Mouse (Mus musculus) olfactory bulb, adult 2 months (tissue): ENCODE measurements at regions not wholly inside any gene's neighbourhood (a gene's known extent, or its start where the extent isn't known, plus 50 kb on each side); places are given as distances from the start of the nearest gene placed in this dataset.

Source experiments
- H3K27ac ChIP-seq: fragments of 200-500 bp; 2 replicates; pipeline ENCODE4 v1.5.1; 2012; ENCODE audit warnings: low read depth, low read length; ENCODE audit not compliant: insufficient read depth
- H3K4me1 ChIP-seq: fragments of 200-500 bp; 2 replicates; pipeline ENCODE4 v1.6.1; 2012; ENCODE audit warnings: low read length; ENCODE audit not compliant: control insufficient read depth, insufficient read depth
- H3K4me3 ChIP-seq: fragments of 200-500 bp; 2 replicates; pipeline ENCODE4 v1.5.1; 2012; ENCODE audit warnings: mild to moderate bottlenecking, low read depth, low read length, moderate library complexity; ENCODE audit not compliant: insufficient read depth
- CTCF ChIP-seq: fragments of 200-500 bp; IDR thresholded peaks from 2 replicates; pipeline ENCODE4 v1.5.1; 2012; ENCODE audit warnings: low read depth, mild to moderate bottlenecking, low read length, moderate library complexity; ENCODE audit not compliant: insufficient read depth
- POLR2A ChIP-seq: fragments of 200-500 bp; IDR thresholded peaks from 2 replicates; pipeline ENCODE4 v1.6.1; 2012; ENCODE audit warnings: mild to moderate bottlenecking, low read depth, low read length, moderate library complexity; ENCODE audit not compliant: insufficient read depth
- WGBS: fragments of 180-500 bp; shearing (Covaris S2); methylation state at CpG from one replicate; pipeline ENCODE4 v1.1.7; 2018; 5-methylcytosine and 5-hydroxymethylcytosine counted together

DNA sequence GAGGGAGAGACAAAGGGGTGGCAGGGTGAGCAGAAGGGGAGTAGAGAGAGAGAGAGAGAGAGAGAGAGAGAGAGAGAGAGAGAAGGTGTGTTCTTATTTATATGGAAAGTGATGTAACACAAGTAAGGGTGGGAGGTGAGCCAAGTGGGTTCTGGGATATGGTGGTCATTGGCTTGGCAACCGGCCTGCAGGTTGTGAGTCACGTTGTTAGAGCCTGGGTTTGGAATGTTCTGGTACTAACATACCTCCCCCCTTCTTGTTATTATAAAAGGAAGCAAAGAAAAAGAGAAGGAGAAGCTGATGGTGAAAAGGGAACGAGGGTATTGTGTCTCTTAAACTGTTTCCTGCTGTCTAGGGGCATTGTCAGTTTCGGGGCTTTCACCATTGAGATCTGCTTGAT, 58.3 kb upstream of the Lemd2 start:
- H3K27ac ChIP-seq, result no peak overlapping the region
- TF ChIP-seq POLR2A, result no peak
- TF ChIP-seq CTCF, result no peak
- 68% methylated on average over 4 of the region's 4 CpGs for WGBS
- no peak overlapping the region for H3K4me3 ChIP-seq
- H3K4me1 ChIP-seq, result no peaks in the 10 kb centered on the region

- WGBS, result 93% methylated on average over 9 of the region's 9 CpGs
- H3K4me1 ChIP-seq, result no peaks in the 10 kb centered on the region
- H3K4me3 ChIP-seq, result no peak overlapping the region
- H3K27ac ChIP-seq, result no peak overlapping the region
- TF ChIP-seq POLR2A (no peak), CTCF (no peak)
These were observed 57.7 kb upstream of the Lemd2 start for GRCm38 (mm10) chr17:27261981-27262380.

- no peak overlapping the region for H3K27ac ChIP-seq
- H3K4me3 ChIP-seq, result no peak overlapping the region
- WGBS, result 78% methylated on average over 2 of the region's 2 CpGs
- TF ChIP-seq CTCF (no peak), POLR2A (no peak)
- H3K4me1 ChIP-seq, result no peaks in the 10 kb centered on the region
These were observed 57.0 kb upstream of the Lemd2 start for GRCm38 (mm10) chr17:27261251-27261650.

GRCm38 (mm10) chr17:27260116-27260515, 55.8 kb upstream of the Lemd2 start:
- TF ChIP-seq CTCF (no peak), POLR2A (no peak)
- H3K4me1 ChIP-seq, result no peaks in the 10 kb centered on the region
- no peak overlapping the region for H3K27ac ChIP-seq
- WGBS, result 91% methylated on average over 9 of the region's 9 CpGs
- no peak overlapping the region for H3K4me3 ChIP-seq

- H3K27ac ChIP-seq, result no peak overlapping the region
- 58% methylated on average over 7 of the region's 7 CpGs for WGBS
- no peak overlapping the region for H3K4me3 ChIP-seq
- TF ChIP-seq POLR2A, result no peak
- TF ChIP-seq CTCF, result no peak
- H3K4me1 ChIP-seq, result peaks cover 8% of the 10 kb centered on the region
These were observed 53.1 kb upstream of the Lemd2 start for GRCm38 (mm10) chr17:27257345-27257744.

- Histone ChIP-seq H3K4me1 (peaks cover 8% of the 10 kb centered on the region), H3K4me3 (no peak overlapping the region), H3K27ac (no peak overlapping the region)
- WGBS, result 95% methylated on average over 7 of the region's 7 CpGs
- TF ChIP-seq POLR2A (no peak), CTCF (no peak)
These were observed 51.5 kb upstream of the Lemd2 start for GRCm38 (mm10) chr17:27255804-27256203.
